Mouse (Mus musculus) forebrain, embryonic 10.5 days (tissue): ENCODE results near the gene Olfr49. TPM values are rescaled to one million over a fixed set of nuclear protein-coding genes. Genes with fewer than 3 reads are reported as not detected.

Experiments used
- polyA plus RNA-seq: library from polyadenylated mRNA; unstranded; fragments of >200 nt; fragmentation: Nextera tagmentation; extraction: Ambion mirVana; gene quantifications from 2 replicates; pipeline ENCODE4 v1.2.1, GENCODE M21; 2016

The Olfr49 gene
- polyA plus RNA-seq, 1 experiment from 2014 or later = not detected

Other genes starting within 250 kb of the Olfr49 start
- gene Dad1, start 30.8 kb downstream of the Olfr49 start, polyA plus RNA-seq = 247 and 249 TPM in 2 replicates
- 42.5 and 44.0 TPM in 2 replicates for gene Abhd4, start 30.8 kb downstream of the Olfr49 start, polyA plus RNA-seq
- 55.2 and 59.0 TPM in 2 replicates for gene Oxa1l, start 75.9 kb upstream of the Olfr49 start, polyA plus RNA-seq
- 4.1 and 4.3 TPM in 2 replicates for gene Slc7a7, start 132.8 kb upstream of the Olfr49 start, polyA plus RNA-seq
- 200 and 201 TPM in 2 replicates for gene Mrpl52, start 142.0 kb upstream of the Olfr49 start, polyA plus RNA-seq
- gene Mmp14, start 146.7 kb upstream of the Olfr49 start, polyA plus RNA-seq = 52.4 and 54.6 TPM in 2 replicates
- gene Lrp10, start 179.2 kb upstream of the Olfr49 start, polyA plus RNA-seq = 23.8 and 24.4 TPM in 2 replicates
- 12.5 TPM in 2 replicates for gene Rem2, start 191.2 kb upstream of the Olfr49 start, polyA plus RNA-seq
- gene Prmt5, start 232.6 kb upstream of the Olfr49 start, polyA plus RNA-seq = 162 and 164 TPM in 2 replicates